Mouse (Mus musculus): ENCODE measurements around the gene Hnf4a.

DNA sequence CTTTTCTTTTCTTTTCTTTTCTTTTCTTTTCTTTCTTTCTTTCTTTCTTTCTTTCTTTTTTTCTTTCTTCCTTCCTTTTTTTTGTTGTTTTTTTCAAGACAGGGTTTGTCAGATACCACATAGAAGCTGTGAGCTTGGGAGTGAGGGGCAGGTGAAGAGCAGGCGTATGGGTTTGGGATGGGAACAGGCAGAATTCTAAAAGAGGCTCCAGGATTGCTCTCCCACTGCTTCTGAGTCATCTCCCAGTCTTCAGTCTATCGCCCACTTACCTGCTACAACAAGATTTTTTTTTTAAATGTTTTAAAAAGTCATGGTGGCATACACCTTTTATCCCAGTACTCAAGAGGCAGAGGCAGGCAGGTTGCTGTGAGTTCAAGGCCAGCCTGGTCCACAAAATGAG lies 71.4 kb downstream of the Hnf4a start:
- TF ChIP-seq CTCF (conservative IDR thresholded peaks at IDR 0.05; ENCODE audit: low read length) (no peak), POU5F1 (IDR thresholded peaks at IDR 0.05; ENCODE audit: borderline replicate concordance, low read length) (no peak), NANOG (IDR thresholded peaks at IDR 0.05; ENCODE audit: borderline replicate concordance, low read length) (no peak)
